Mouse (Mus musculus): ENCODE data around the gene Gpr107. TPM values are rescaled to one million over a fixed set of nuclear protein-coding genes. Genes with fewer than 3 reads are reported as not detected.
A peak's percentile ranks its signal among the peaks of the same experiment; 100 is the strongest.

The Gpr107 gene
- total and polyA plus RNA-seq, 2 experiments from 2014 or later, result 24.0 to 40.8 TPM

- Histone ChIP-seq H3K4me3 (ENCODE audit: low read depth, low read length) (no peak overlapping the region), H3K27me3 (ENCODE audit: insufficient read depth, low read length) (no peaks in the 10 kb centered on the region), H3K36me3 (ENCODE audit: insufficient read depth) (peaks cover 10% of the 10 kb centered on the region; the same call in 1 of the 2 replicates), H3K4me1 (ENCODE audit: insufficient read depth) (peaks cover 30% of the 10 kb centered on the region), H3K27ac (ENCODE audit: low read depth, low read length) (no peak overlapping the region), H3K9me3 (ENCODE audit: low read length) (no peaks in the 10 kb centered on the region), H3K9ac (no peak overlapping the region), H3K4me2 (ENCODE audit: low read depth) (no peak overlapping the region)
- 94% methylated on average over 4 of the region's 4 CpGs for WGBS
- ATAC-seq (no peak), DNase-seq (no peak)
- no peak for TF ChIP-seq CTCF (IDR thresholded peaks at IDR 0.05; ENCODE audit: low read depth)
Measured at GRCm38 (mm10) chr2:31252167-31252566, 100.1 kb downstream of the Gpr107 start.

GRCm38 (mm10) chr2:31253463-31253862 lies 101.3 kb downstream of the Gpr107 start:
- no peak overlapping the region for H3K9ac ChIP-seq
- H3K9me3 ChIP-seq (ENCODE audit: low read length), result no peaks in the 10 kb centered on the region
- H3K4me1 ChIP-seq (ENCODE audit: insufficient read depth), result peaks cover 32% of the 10 kb centered on the region
- no peak overlapping the region for H3K4me2 ChIP-seq (ENCODE audit: low read depth)
- 23% methylated on average over 3 of the region's 3 CpGs for WGBS
- DNase-seq (no peak), ATAC-seq (no peak)
- no peak for TF ChIP-seq CTCF (IDR thresholded peaks at IDR 0.05; ENCODE audit: low read depth)
- H3K27ac ChIP-seq (ENCODE audit: low read depth, low read length), result no peak overlapping the region
- no peaks in the 10 kb centered on the region for H3K27me3 ChIP-seq (ENCODE audit: insufficient read depth, low read length)
- H3K4me3 ChIP-seq (ENCODE audit: low read depth, low read length), result no peak overlapping the region
- H3K36me3 ChIP-seq (ENCODE audit: insufficient read depth), result peaks cover 7% of the 10 kb centered on the region; the same call in 1 of the 2 replicates

GRCm38 (mm10) chr2:31254806-31255205 lies 102.7 kb downstream of the Gpr107 start:
- DNase-seq, result no peak
- ATAC-seq, result no peak
- Histone ChIP-seq H3K27me3 (ENCODE audit: insufficient read depth, low read length) (no peaks in the 10 kb centered on the region), H3K27ac (ENCODE audit: low read depth, low read length) (no peak overlapping the region), H3K9ac (no peak overlapping the region), H3K4me2 (ENCODE audit: low read depth) (no peak overlapping the region), H3K4me3 (ENCODE audit: low read depth, low read length) (no peak overlapping the region), H3K9me3 (ENCODE audit: low read length) (no peaks in the 10 kb centered on the region), H3K4me1 (ENCODE audit: insufficient read depth) (peaks cover 33% of the 10 kb centered on the region), H3K36me3 (ENCODE audit: insufficient read depth) (no peaks in the 10 kb centered on the region)
- WGBS, result 91% methylated on average over 3 of the region's 3 CpGs
- TF ChIP-seq CTCF (IDR thresholded peaks at IDR 0.05; ENCODE audit: low read depth), result no peak

GRCm38 (mm10) chr2:31255952-31256938 lies 104.1 kb downstream of the Gpr107 start:
- H3K9ac ChIP-seq, result peak overlapping the region; percentile 18; the same call in 1 of the 2 replicates

GRCm38 (mm10) chr2:31257096-31257495 lies 105.0 kb downstream of the Gpr107 start:
- no peak overlapping the region for H3K4me3 ChIP-seq (ENCODE audit: low read depth, low read length)
- H3K4me1 ChIP-seq (ENCODE audit: insufficient read depth), result peaks cover 33% of the 10 kb centered on the region
- H3K9ac ChIP-seq, result peak overlapping the region; percentile 10; the same call in 1 of the 2 replicates
- WGBS, result 37% methylated on average over 6 of the region's 6 CpGs
- ATAC-seq (peak; percentile 38), DNase-seq (no peak)
- peak overlapping the region; percentile 51; the same call in 1 of the 2 replicates for H3K27ac ChIP-seq (ENCODE audit: low read depth, low read length)
- H3K4me2 ChIP-seq (ENCODE audit: low read depth), result peak overlapping the region; percentile 10; the same call in 1 of the 2 replicates
- no peaks in the 10 kb centered on the region for H3K36me3 ChIP-seq (ENCODE audit: insufficient read depth)
- no peak for TF ChIP-seq CTCF (IDR thresholded peaks at IDR 0.05; ENCODE audit: low read depth)
- H3K27me3 ChIP-seq (ENCODE audit: insufficient read depth, low read length), result no peaks in the 10 kb centered on the region
- no peaks in the 10 kb centered on the region for H3K9me3 ChIP-seq (ENCODE audit: low read length)

More at GRCm38 (mm10) chr2:31255952-31256938, 104.1 kb downstream of the Gpr107 start:
- Histone ChIP-seq H3K4me2 (ENCODE audit: low read depth) (peak overlapping the region; percentile 10; the same call in 1 of the 2 replicates), H3K9me3 (ENCODE audit: low read length) (no peaks in the 10 kb centered on the region), H3K36me3 (ENCODE audit: insufficient read depth) (no peaks in the 10 kb centered on the region), H3K27me3 (ENCODE audit: insufficient read depth, low read length) (no peaks in the 10 kb centered on the region), H3K4me3 (ENCODE audit: low read depth, low read length) (no peak overlapping the region), H3K4me1 (ENCODE audit: insufficient read depth) (peaks cover 33% of the 10 kb centered on the region), H3K27ac (ENCODE audit: low read depth, low read length) (peak overlapping the region; percentile 51; the same call in 1 of the 2 replicates)
- DNase-seq, result peak; percentile 63
- WGBS, result 19% methylated on average over 21 of the region's 21 CpGs
- peak; percentile 61 for TF ChIP-seq CTCF (IDR thresholded peaks at IDR 0.05; ENCODE audit: low read depth)
- ATAC-seq, result peak; percentile 73

- 13% methylated on average over 22 of the region's 22 CpGs for WGBS
- Histone ChIP-seq H3K4me3 (ENCODE audit: low read depth, low read length) (peak overlapping the region; percentile 13), H3K27me3 (ENCODE audit: insufficient read depth, low read length) (no peaks in the 10 kb centered on the region), H3K9me3 (ENCODE audit: low read length) (no peaks in the 10 kb centered on the region), H3K9ac (peak overlapping the region; percentile 6; the same call in 1 of the 2 replicates), H3K4me1 (ENCODE audit: insufficient read depth) (peaks cover 48% of the 10 kb centered on the region), H3K36me3 (ENCODE audit: insufficient read depth) (no peaks in the 10 kb centered on the region; the same call in 1 of the 2 replicates), H3K4me2 (ENCODE audit: low read depth) (peak overlapping the region; percentile 44), H3K27ac (ENCODE audit: low read depth, low read length) (no peak overlapping the region)
- DNase-seq, result peak; percentile 71
- no peak for TF ChIP-seq CTCF (IDR thresholded peaks at IDR 0.05; ENCODE audit: low read depth)
- peak; percentile 54 for ATAC-seq
Measured at GRCm38 (mm10) chr2:31258609-31259366, 106.7 kb downstream of the Gpr107 start.

Data from forebrain, postnatal 0 days (tissue).